Mouse (Mus musculus): Measurements from ENCODE around the gene Ankrd13c.

Gene Ankrd13c

DNA sequence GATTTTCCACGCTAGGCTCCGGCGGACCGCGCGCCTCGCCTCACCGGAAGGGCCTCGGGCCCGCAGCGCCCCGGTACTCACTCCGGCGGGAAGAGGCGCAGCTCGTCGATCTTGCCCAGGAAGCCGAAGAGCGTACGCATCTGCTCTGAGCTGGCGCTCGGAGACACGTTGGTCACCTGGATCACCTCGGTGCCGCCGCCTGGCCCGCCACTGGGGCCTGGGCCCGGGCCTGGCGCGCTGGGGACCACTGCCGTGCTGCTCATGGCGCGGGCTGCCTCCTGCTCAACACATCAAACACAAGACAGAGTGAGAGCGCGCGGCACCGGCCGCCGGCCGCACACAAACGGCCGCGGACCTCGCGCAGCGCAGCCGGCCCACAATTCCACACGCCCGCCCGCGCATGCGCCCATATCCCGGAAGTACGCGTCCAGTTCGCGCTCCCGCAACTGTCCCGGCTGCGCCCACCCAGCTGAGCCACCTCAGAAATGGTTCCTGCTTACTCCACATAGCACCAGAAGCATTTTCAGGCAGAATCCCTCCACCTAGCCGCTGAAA is 84.4 kb downstream of the Ankrd13c start:
- peak; percentile 41; the same call in 1 of the 2 replicates for TF ChIP-seq GATA4 (IDR thresholded peaks at IDR 0.05; ENCODE audit: insufficient replicate concordance, low read length)

DNA sequence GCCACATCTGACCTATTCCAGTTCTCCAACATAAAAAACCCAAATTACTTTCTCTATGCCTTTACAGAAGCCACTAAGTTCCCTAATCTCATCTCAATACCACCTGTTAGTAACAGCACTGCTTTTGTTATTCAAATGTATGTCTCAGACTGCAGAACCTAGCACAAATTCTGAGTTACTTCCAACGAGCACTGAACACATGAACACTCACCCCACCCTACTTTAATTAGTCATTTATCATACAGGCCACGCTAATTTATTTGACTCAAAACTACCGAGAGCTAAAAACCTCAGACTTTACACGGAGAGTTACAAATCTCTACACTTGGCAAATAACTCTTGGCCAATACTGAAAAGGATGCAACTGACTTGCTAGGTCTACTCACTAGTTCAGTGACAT is 85.1 kb downstream of the Ankrd13c start:
- TF ChIP-seq GATA4 (IDR thresholded peaks at IDR 0.05; ENCODE audit: insufficient replicate concordance, low read length): no peak

DNA sequence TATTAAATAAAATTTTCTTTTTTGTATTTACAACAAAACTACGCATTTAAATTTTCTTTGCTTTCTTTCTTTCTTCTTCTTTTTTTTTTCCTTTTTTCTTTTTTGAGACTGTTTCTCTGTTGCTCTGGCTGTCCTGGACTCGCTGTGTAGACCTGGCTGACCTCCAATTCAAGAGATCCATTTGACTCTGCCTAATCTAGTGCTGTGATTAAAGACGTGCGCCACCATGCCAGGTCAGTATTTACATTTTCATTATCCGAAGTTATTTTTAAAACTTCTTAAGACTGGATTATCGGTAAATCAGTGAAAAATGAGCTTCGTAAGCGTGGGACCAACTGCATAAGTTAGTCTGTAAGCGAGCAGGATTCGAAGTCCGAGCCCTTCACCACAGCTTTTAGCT is 88.8 kb downstream of the Ankrd13c start:
- no peak for TF ChIP-seq GATA4 (IDR thresholded peaks at IDR 0.05; ENCODE audit: insufficient replicate concordance, low read length)

DNA sequence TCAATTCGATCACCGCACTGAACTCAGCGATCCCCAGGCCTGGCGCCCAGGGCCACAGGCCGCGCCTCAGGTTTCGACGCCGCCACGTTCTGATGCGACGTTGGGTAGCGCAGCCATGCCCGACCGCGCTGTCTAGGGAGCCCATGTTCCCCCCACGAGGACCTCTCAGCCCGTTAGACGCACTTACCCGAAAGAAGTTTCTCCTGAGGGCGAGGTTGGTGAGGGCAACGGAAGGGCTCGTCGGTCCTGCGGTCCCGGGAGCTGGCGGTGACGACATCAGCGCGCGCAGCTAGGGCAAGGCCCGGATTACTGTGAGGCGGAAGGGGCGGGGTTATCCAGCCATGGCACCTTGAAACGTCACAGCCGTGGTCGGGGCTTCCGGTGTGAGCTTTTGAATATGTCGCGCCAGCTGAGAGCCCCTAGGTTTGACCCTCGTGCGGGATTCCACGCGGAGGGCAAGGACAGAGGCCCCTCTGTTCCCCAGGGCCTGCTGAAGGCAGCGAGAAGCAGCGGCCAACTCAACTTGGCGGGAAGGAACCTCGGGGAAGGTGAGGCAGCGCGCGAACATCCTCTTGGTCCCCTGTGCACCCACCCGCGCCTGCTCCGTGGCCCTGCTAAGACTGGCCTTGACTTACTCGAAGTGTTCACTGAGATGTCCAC is 89.4 kb downstream of the Ankrd13c start, which contains the start of the genes Srsf11 and Lrrc40:
Gene Srsf11, minus strand, starts transcription at position 311 of the 660 bp plus-strand sequence.
Gene Lrrc40, plus strand, starts transcription at position 334 of the 660 bp plus-strand sequence.
- TF ChIP-seq GATA4 (IDR thresholded peaks at IDR 0.05; ENCODE audit: insufficient replicate concordance, low read length): no peak

DNA sequence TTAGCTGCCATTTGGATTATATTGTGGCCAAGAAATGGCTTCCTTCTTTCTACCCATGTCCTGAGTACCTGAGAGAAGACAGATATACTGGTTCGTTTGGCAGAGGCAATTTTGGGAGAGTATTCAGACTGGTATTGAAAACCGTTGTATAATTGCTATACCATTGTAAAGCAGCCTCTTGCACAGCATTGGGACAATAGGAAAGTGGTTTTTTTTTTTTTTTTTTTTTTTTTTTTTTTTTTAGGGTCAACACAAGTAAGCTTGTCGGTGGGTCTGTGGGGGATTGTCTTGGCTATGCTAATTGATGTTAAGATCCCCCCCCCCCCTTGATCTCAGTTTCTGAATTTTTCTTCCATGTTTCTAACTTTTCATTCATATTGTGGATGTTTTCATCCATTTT is 91.1 kb downstream of the Ankrd13c start:
- no peak for TF ChIP-seq GATA4 (IDR thresholded peaks at IDR 0.05; ENCODE audit: insufficient replicate concordance, low read length)

DNA sequence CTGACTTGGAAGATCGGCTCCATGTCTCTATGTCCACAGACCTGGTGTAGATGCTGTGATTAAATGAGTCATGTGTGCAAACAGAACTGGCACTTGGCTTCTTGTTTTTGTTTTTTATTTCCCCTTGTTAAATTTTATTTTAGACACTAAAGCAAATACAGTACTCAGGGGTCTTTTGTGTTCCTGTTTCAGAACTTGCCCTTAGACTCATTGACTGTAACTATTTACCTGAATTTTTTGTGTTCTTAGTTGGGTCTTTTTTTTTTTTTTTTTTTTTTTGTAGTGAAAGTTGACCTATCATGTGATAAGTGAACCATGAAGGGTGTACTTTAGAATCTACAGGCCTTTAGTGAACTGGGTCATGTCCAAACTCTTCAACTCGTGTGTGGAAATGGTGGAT is 93.7 kb downstream of the Ankrd13c start:
- no peak for TF ChIP-seq GATA4 (IDR thresholded peaks at IDR 0.05; ENCODE audit: insufficient replicate concordance, low read length)

DNA sequence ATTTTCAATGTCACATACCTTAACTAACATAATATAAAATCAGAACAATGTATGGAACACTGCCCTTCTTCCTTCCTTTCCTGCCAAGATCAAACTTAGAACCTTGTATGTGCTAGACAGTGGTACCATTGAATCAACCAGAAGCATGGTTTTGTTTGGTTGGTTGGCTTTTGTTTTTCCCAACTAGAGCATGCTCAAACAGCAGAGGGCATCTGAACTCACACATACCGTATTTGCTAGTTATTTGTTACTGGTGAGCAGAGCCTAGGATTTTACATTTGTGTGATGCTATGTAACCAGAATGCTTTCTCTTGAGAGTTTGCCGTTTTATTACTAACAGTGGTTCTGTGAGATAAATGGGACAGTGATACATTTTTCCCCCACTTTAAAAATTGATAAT is 102.5 kb downstream of the Ankrd13c start:
- no peak for TF ChIP-seq GATA4 (IDR thresholded peaks at IDR 0.05; ENCODE audit: insufficient replicate concordance, low read length)
